Mouse (Mus musculus) c-Kit-positive CD71-positive TER-119-negative erythroid progenitor cells, embryonic 14.5 days (primary cell): ENCODE measurements around the gene Naif1.
A peak's percentile ranks its signal among the peaks of the same experiment; 100 is the strongest.
"Not testable (repeated sequence)": the region's sequence is repeated elsewhere in the genome, so short reads cannot be mapped to it uniquely, and the experiment has no call there.

Source experiments
- DNase-seq: peaks from one replicate; pipeline ENCODE4 v3.0.0-alpha.2; 2013; ENCODE audit warnings: low read depth

Gene Naif1

GRCm38 (mm10) chr2:32458300-32458699, 8.0 kb downstream of the Naif1 start:
- DNase-seq: no peak

- DNase-seq: no peak
These were observed 9.4 kb downstream of the Naif1 start for GRCm38 (mm10) chr2:32459657-32460056.

- DNase-seq: no peak
These were observed 13.5 kb downstream of the Naif1 start for GRCm38 (mm10) chr2:32463773-32464172.

GRCm38 (mm10) chr2:32464212-32464891, 14.1 kb downstream of the Naif1 start:
- no peak for DNase-seq

- no peak for DNase-seq
These were observed 20.9 kb downstream of the Naif1 start for GRCm38 (mm10) chr2:32471001-32471680.

GRCm38 (mm10) chr2:32471681-32472061, 21.4 kb downstream of the Naif1 start:
- no peak for DNase-seq

- not testable (repeated sequence) for DNase-seq
These were observed 25.1 kb downstream of the Naif1 start for GRCm38 (mm10) chr2:32475361-32475760.

GRCm38 (mm10) chr2:32482351-32482750, 32.1 kb downstream of the Naif1 start:
- DNase-seq: no peak

- no peak for DNase-seq
These were observed 33.1 kb downstream of the Naif1 start for GRCm38 (mm10) chr2:32483179-32483875.

- DNase-seq: no peak
These were observed 34.7 kb downstream of the Naif1 start for GRCm38 (mm10) chr2:32484933-32485332.

- no peak for DNase-seq
These were observed 35.5 kb downstream of the Naif1 start for GRCm38 (mm10) chr2:32485751-32486150.

- no peak for DNase-seq
These were observed 35.9 kb downstream of the Naif1 start for GRCm38 (mm10) chr2:32486155-32486554.

- peak; percentile 88 for DNase-seq
These were observed 36.9 kb downstream of the Naif1 start for GRCm38 (mm10) chr2:32487124-32487623.

GRCm38 (mm10) chr2:32488679-32489078, 38.4 kb downstream of the Naif1 start:
- DNase-seq: peak; percentile 75

- not testable (repeated sequence) for DNase-seq
These were observed 40.5 kb downstream of the Naif1 start for GRCm38 (mm10) chr2:32490730-32491129.

GRCm38 (mm10) chr2:32492661-32493060, 42.4 kb downstream of the Naif1 start:
- DNase-seq: no peak

GRCm38 (mm10) chr2:32493301-32493701, 43.0 kb downstream of the Naif1 start:
- no peak for DNase-seq

GRCm38 (mm10) chr2:32494522-32494921, 44.3 kb downstream of the Naif1 start:
- DNase-seq: no peak

- DNase-seq: no peak
These were observed 45.0 kb downstream of the Naif1 start for GRCm38 (mm10) chr2:32495185-32495726.

- DNase-seq: no peak
These were observed 45.9 kb downstream of the Naif1 start for GRCm38 (mm10) chr2:32496190-32496589.

GRCm38 (mm10) chr2:32499365-32499764, 49.1 kb downstream of the Naif1 start:
- DNase-seq: no peak

GRCm38 (mm10) chr2:32500461-32500860, 50.2 kb downstream of the Naif1 start:
- no peak for DNase-seq
